Mouse (Mus musculus): ENCODE data around the gene Nxt1. TPM values are rescaled to one million over a fixed set of nuclear protein-coding genes. Genes with fewer than 3 reads are reported as not detected.

Gene Nxt1
- total and polyA plus RNA-seq, 3 experiments = 6.4 to 9.0 (median 8.7) TPM

DNA sequence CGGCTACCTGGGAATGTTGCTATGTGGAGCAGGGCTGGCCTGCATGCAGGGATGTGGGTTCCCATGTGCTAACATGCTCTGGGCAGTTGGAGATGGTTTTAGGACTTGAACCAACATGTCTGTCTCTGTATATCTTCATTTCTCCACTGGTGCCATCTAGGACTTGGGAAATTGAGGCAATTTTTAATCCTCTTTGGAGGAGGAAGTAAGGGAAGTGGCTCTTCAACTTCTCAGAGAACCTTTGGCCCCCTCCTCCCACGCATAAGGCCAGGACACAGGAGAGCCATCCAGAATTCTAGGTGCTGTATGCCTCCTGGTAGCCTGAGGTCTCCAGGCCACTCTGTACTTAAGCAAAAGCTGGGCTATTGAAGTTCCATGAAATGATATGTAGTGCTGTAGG, 12.6 kb downstream of the Nxt1 start:
- WGBS = 96% methylated on average over 2 of the region's 2 CpGs

DNA sequence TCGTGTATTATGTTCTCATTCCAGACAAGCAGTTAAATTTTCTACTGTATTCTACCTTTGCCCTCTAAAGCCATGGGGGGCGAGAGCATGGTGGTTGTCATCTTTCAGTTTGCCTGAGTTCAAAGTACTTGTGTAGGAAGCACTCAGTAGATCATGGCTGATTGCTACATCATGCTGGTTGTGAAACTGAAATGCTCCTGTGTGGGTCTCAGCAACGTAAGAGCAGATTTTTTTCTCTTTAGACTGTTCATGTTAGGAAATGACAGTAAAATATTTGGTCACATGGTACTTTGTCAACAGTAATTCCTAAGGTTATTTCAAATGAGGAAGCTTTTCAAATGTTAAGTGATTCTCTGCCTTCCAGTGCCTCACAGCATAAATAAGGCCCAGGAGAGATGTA, 13.3 kb downstream of the Nxt1 start:
- TF ChIP-seq POLR2A (IDR thresholded peaks at IDR 0.05; ENCODE audit: insufficient read depth, low read depth, low read length) (no peak), EP300 (IDR thresholded peaks at IDR 0.05; ENCODE audit: insufficient read depth, low read depth, low read length) (no peak), CTCF (IDR thresholded peaks at IDR 0.05) (no peak)
- H3K36me3 ChIP-seq (ENCODE audit: control insufficient read depth, insufficient read depth, low read length) = peaks cover 36% of the 10 kb centered on the region
- 80% methylated on average over 3 of the region's 3 CpGs for WGBS
- no peaks in the 10 kb centered on the region for H3K27me3 ChIP-seq (ENCODE audit: control insufficient read depth, insufficient read depth, low read length)
- peaks cover 6% of the 10 kb centered on the region for H3K4me1 ChIP-seq (ENCODE audit: control insufficient read depth, insufficient read depth, low read length)
- no peak for DNase-seq
- H3K9ac ChIP-seq (ENCODE audit: low read depth, low read length) = no peak overlapping the region
- H3K4me3 ChIP-seq = no peak overlapping the region
- H3K79me2 ChIP-seq (replicated peaks; ENCODE audit: control insufficient read depth, insufficient read depth, low read length) = peaks cover 4% of the 10 kb centered on the region; the same call in 1 of the 2 replicates
- H3K27ac ChIP-seq = no peak overlapping the region
- intact Hi-C loops (cut with DNase I) = no loop called here

More for the DNA sequence above, 12.6 kb downstream of the Nxt1 start:
- no peak overlapping the region for H3K9ac ChIP-seq (ENCODE audit: low read depth, low read length)
- peaks cover 4% of the 10 kb centered on the region; the same call in 1 of the 2 replicates for H3K79me2 ChIP-seq (replicated peaks; ENCODE audit: control insufficient read depth, insufficient read depth, low read length)
- no peak for DNase-seq
- no peak for TF ChIP-seq CTCF (IDR thresholded peaks at IDR 0.05)
- no peak overlapping the region for H3K4me3 ChIP-seq
- peaks cover 6% of the 10 kb centered on the region for H3K4me1 ChIP-seq (ENCODE audit: control insufficient read depth, insufficient read depth, low read length)
- peaks cover 36% of the 10 kb centered on the region for H3K36me3 ChIP-seq (ENCODE audit: control insufficient read depth, insufficient read depth, low read length)
- intact Hi-C loops (cut with DNase I) = loop anchor here (5.0 kb wide), 2 partner anchors 47 to 192 kb away; partner anchors contain the start of genes Cst3 and Napb
- no peaks in the 10 kb centered on the region for H3K27me3 ChIP-seq (ENCODE audit: control insufficient read depth, insufficient read depth, low read length)
- no peak overlapping the region for H3K27ac ChIP-seq

DNA sequence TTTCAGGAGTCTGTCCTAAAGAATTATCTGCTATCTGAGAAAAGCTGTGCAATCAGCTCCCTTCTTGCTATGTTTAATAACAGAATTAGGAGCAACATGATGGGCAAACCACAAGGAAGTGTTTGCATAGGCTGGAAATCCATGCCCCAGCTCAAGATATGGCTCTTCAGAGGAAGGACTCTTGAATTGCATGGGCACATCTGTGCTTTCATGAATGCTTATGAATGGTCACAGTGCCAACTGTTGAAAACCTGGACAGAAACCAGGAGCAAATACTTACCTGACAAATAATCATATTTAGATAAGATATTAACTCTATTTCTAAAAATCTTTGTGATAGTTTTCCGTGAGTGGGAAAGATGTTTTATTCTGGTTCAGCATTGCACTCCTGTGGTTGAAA, 14.5 kb downstream of the Nxt1 start:
- TF ChIP-seq EP300 (IDR thresholded peaks at IDR 0.05; ENCODE audit: insufficient read depth, low read depth, low read length) (no peak), CTCF (IDR thresholded peaks at IDR 0.05) (no peak), POLR2A (IDR thresholded peaks at IDR 0.05; ENCODE audit: insufficient read depth, low read depth, low read length) (no peak)
- intact Hi-C loops (cut with DNase I) = no loop called here
- H3K36me3 ChIP-seq (ENCODE audit: control insufficient read depth, insufficient read depth, low read length) = peaks cover 40% of the 10 kb centered on the region
- H3K4me3 ChIP-seq = no peak overlapping the region
- H3K4me1 ChIP-seq (ENCODE audit: control insufficient read depth, insufficient read depth, low read length) = peaks cover 4% of the 10 kb centered on the region
- H3K9ac ChIP-seq (ENCODE audit: low read depth, low read length) = no peak overlapping the region
- no peak overlapping the region for H3K27ac ChIP-seq
- DNase-seq = no peak
- 71% methylated on average over 1 of the region's 1 CpGs for WGBS
- H3K27me3 ChIP-seq (ENCODE audit: control insufficient read depth, insufficient read depth, low read length) = no peaks in the 10 kb centered on the region
- peaks cover 4% of the 10 kb centered on the region; the same call in 1 of the 2 replicates for H3K79me2 ChIP-seq (replicated peaks; ENCODE audit: control insufficient read depth, insufficient read depth, low read length)

DNA sequence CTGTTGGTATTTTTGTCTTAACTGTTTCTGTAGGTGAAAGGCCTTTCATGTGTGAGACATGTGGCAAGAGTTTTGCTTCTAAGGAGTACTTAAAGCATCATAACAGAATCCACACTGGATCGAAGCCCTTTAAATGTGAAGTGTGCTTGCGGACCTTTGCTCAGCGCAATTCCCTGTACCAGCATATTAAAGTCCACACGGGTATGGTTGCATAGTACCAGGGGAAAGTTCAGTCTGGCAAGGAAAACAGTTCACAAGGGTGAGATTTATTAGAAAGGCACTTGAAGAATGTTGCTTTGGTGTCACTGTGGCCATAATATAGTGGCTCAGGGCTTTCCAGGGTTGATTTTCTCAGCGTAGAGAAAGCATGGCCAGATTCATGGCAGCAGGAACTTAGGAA, 15.6 kb downstream of the Nxt1 start:
- Histone ChIP-seq H3K27me3 (ENCODE audit: control insufficient read depth, insufficient read depth, low read length) (no peaks in the 10 kb centered on the region), H3K36me3 (ENCODE audit: control insufficient read depth, insufficient read depth, low read length) (peaks cover 44% of the 10 kb centered on the region), H3K27ac (no peak overlapping the region), H3K4me1 (ENCODE audit: control insufficient read depth, insufficient read depth, low read length) (no peaks in the 10 kb centered on the region), H3K79me2 (replicated peaks; ENCODE audit: control insufficient read depth, insufficient read depth, low read length) (peaks cover 4% of the 10 kb centered on the region; the same call in 1 of the 2 replicates), H3K9ac (ENCODE audit: low read depth, low read length) (no peak overlapping the region), H3K4me3 (no peak overlapping the region)
- intact Hi-C loops (cut with DNase I) = no loop called here
- TF ChIP-seq POLR2A (IDR thresholded peaks at IDR 0.05; ENCODE audit: insufficient read depth, low read depth, low read length) (no peak), CTCF (IDR thresholded peaks at IDR 0.05) (no peak), EP300 (IDR thresholded peaks at IDR 0.05; ENCODE audit: insufficient read depth, low read depth, low read length) (no peak)
- WGBS = 83% methylated on average over 5 of the region's 5 CpGs
- DNase-seq = no peak

DNA sequence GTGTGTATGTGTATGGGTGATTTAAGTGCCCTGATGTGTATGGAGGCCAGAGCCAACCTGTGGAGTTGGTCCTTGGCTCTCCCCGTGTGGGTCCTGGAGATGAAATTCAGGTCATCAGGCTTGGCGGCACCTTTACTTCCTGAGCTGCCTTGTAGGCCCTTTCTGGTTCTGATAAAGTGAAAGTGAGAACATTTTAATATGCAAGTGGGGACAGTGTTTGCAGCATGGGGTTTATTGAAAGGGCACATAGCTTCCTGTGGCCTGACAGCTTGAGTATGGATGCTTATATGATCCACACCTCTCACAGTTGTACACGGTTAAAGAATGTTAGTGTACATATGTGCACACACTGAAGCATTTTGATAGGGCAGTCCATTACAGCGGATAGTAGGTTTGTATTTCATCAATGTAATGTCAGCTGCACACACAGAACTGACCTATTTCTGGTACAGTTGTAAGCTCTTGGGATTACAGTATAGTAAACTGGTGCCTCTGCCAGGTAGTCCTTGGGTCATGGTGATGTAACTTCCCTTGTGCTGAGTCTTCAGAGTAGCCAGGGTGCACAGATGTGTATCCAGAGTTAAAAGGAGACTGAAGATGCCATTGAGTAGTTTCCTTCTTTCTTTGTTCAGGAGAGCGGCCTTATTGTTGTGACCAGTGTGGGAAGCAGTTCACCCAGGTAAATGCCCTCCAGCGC, 17.2 kb downstream of the Nxt1 start:
- 83% methylated on average over 6 of the region's 6 CpGs for WGBS
- intact Hi-C loops (cut with DNase I) = no loop called here
- Histone ChIP-seq H3K4me1 (ENCODE audit: control insufficient read depth, insufficient read depth, low read length) (no peaks in the 10 kb centered on the region), H3K27me3 (ENCODE audit: control insufficient read depth, insufficient read depth, low read length) (no peaks in the 10 kb centered on the region), H3K27ac (no peak overlapping the region), H3K9ac (ENCODE audit: low read depth, low read length) (no peak overlapping the region), H3K4me3 (no peak overlapping the region), H3K36me3 (ENCODE audit: control insufficient read depth, insufficient read depth, low read length) (peaks cover 45% of the 10 kb centered on the region), H3K79me2 (replicated peaks; ENCODE audit: control insufficient read depth, insufficient read depth, low read length) (peaks cover 2% of the 10 kb centered on the region; the same call in 1 of the 2 replicates)
- DNase-seq = no peak
- no peak for TF ChIP-seq CTCF (IDR thresholded peaks at IDR 0.05)

DNA sequence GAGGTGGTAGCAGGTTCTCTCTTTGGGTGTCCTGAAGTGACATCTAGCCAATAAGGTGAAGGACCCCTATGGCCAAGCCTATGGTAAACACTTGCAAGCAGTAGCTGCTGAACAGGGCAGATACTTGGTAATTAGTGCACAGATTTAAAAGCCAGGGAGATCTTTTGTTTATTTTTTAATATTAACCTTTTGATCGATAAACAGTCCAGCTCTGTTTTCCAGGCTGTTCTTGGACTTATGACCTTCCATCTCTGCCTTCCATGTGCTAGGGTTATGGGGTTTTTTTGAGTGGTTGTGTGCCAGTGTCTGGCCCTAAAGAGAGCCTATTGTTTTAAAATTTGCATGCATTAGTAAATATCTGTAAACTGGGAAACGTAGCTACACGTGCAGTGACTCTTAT, 17.9 kb downstream of the Nxt1 start:
- intact Hi-C loops (cut with DNase I) = no loop called here
- Histone ChIP-seq H3K27me3 (ENCODE audit: control insufficient read depth, insufficient read depth, low read length) (no peaks in the 10 kb centered on the region), H3K27ac (no peak overlapping the region), H3K4me3 (no peak overlapping the region), H3K36me3 (ENCODE audit: control insufficient read depth, insufficient read depth, low read length) (peaks cover 45% of the 10 kb centered on the region), H3K4me1 (ENCODE audit: control insufficient read depth, insufficient read depth, low read length) (no peaks in the 10 kb centered on the region), H3K79me2 (replicated peaks; ENCODE audit: control insufficient read depth, insufficient read depth, low read length) (peaks cover 1% of the 10 kb centered on the region; the same call in 1 of the 2 replicates), H3K9ac (ENCODE audit: low read depth, low read length) (no peak overlapping the region)
- DNase-seq = no peak
- 83% methylated on average over 3 of the region's 3 CpGs for WGBS
- no peak for TF ChIP-seq EP300 (IDR thresholded peaks at IDR 0.05; ENCODE audit: insufficient read depth, low read depth, low read length)
- TF ChIP-seq CTCF (IDR thresholded peaks at IDR 0.05) = no peak
- no peak for TF ChIP-seq POLR2A (IDR thresholded peaks at IDR 0.05; ENCODE audit: insufficient read depth, low read depth, low read length)
